Mouse (Mus musculus) stomach, postnatal 0 days (tissue): ENCODE data around the gene Atxn1. TPM values are rescaled to one million over a fixed set of nuclear protein-coding genes. Genes with fewer than 3 reads are reported as not detected.

ENCODE experiments used
- ATAC-seq: fragments of 200-750 bp; cut with Nextera tagmentation; 2 replicates; pipeline ENCODE4 v1.8.0; 2017; ENCODE audit not compliant: low FRiP score, low TSS enrichment
- DNase-seq: peaks from one replicate; pipeline ENCODE4 v3.0.0-alpha.2; 2016; ENCODE audit warnings: low spot score
- H3K27ac ChIP-seq: fragments of 300-500 bp; sonication (generic); replicated peaks from 2 replicates; pipeline ENCODE4 v1.5.1; 2014; ENCODE audit warnings: mild to moderate bottlenecking, control low read depth
- H3K27me3 ChIP-seq: fragments of 300-500 bp; sonication (generic); 2 replicates; pipeline ENCODE4 v1.6.1; 2014; ENCODE audit warnings: low read length; ENCODE audit not compliant: control insufficient read depth, insufficient read depth
- H3K36me3 ChIP-seq: fragments of 300-500 bp; sonication (generic); 2 replicates; pipeline ENCODE4 v1.6.1; 2014; ENCODE audit warnings: low read length, mixed read lengths; ENCODE audit not compliant: control insufficient read depth, insufficient read depth
- H3K4me1 ChIP-seq: fragments of 300-500 bp; sonication (generic); replicated peaks from 2 replicates; pipeline ENCODE4 v1.6.1; 2014; ENCODE audit warnings: antibody characterized with exemption; ENCODE audit not compliant: control insufficient read depth, insufficient read depth
- H3K4me2 ChIP-seq: fragments of 300-500 bp; sonication (generic); replicated peaks from 2 replicates; pipeline ENCODE4 v1.6.1; 2014; ENCODE audit warnings: low read depth, mild to moderate bottlenecking, control low read depth, moderate library complexity
- H3K4me3 ChIP-seq: fragments of 300-500 bp; sonication (generic); 2 replicates; pipeline ENCODE4 v1.5.1; 2014; ENCODE audit warnings: low read depth, low read length, control low read depth
- H3K9ac ChIP-seq: fragments of 300-500 bp; sonication (generic); 2 replicates; pipeline ENCODE4 v1.6.1; 2014; ENCODE audit warnings: mild to moderate bottlenecking, low read length, control low read depth, mixed read lengths
- H3K9me3 ChIP-seq: fragments of 300-500 bp; sonication (generic); 2 replicates; pipeline ENCODE4 v1.6.1; 2016; ENCODE audit warnings: low read length; ENCODE audit not compliant: control insufficient read depth
- CTCF ChIP-seq: IDR thresholded peaks from 2 replicates; pipeline ENCODE4 v1.5.1; 2016; ENCODE audit warnings: antibody characterized with exemption, low read depth, mild to moderate bottlenecking, moderate library complexity
- EP300 ChIP-seq: optimal IDR thresholded peaks from 2 replicates; pipeline ENCODE3; 2016; ENCODE audit warnings: antibody characterized with exemption
- WGBS: fragments of 180-500 bp; shearing (Covaris S2); extraction: QIAGEN DNeasy Blood & Tissue Kit; methylation state at CpG from one replicate; pipeline ENCODE4 v1.1.7; 2014; 5-methylcytosine and 5-hydroxymethylcytosine counted together
- polyA plus RNA-seq: library from polyadenylated mRNA; unstranded; fragments of >200 nt; fragmentation: Nextera tagmentation; extraction: Ambion mirVana; gene quantifications from 2 replicates; pipeline ENCODE4 v1.2.1, GENCODE M21; 2015

Gene Atxn1
- polyA plus RNA-seq, 1 experiment from 2014 or later: 7.0 TPM

DNA sequence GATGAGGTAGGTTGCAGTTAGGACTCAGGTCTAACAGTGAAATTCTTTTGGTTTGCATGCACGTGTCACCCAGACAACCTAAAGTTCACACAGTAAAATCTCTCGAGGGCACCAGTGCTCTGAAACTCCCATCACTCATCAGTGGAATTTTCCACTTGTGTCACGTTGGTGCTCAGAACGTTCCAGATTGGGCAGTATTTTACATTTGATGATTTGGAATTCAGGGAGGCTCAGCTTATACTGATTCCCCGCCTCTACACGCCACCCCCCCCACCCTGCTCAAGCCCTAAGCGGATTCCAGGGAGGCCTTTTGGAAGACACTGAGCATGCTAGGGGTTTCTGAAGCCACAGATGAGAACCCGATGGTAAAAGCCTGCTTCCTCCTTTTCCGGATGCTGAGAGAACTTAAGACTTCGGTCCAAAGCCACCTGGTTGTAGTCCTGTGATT, 81.0 kb downstream of the Atxn1 start:
- H3K9ac ChIP-seq: no peak overlapping the region
- H3K9me3 ChIP-seq: no peaks in the 10 kb centered on the region
- no peak overlapping the region for H3K4me2 ChIP-seq
- no peak overlapping the region for H3K4me3 ChIP-seq
- TF ChIP-seq EP300 (no peak), CTCF (no peak)
- peaks cover 2% of the 10 kb centered on the region; the same call in 1 of the 2 replicates for H3K4me1 ChIP-seq
- 66% methylated on average over 10 of the region's 10 CpGs for WGBS
- ATAC-seq (no peak), DNase-seq (no peak)
- no peaks in the 10 kb centered on the region for H3K36me3 ChIP-seq
- H3K27me3 ChIP-seq: no peaks in the 10 kb centered on the region
- no peak overlapping the region for H3K27ac ChIP-seq

DNA sequence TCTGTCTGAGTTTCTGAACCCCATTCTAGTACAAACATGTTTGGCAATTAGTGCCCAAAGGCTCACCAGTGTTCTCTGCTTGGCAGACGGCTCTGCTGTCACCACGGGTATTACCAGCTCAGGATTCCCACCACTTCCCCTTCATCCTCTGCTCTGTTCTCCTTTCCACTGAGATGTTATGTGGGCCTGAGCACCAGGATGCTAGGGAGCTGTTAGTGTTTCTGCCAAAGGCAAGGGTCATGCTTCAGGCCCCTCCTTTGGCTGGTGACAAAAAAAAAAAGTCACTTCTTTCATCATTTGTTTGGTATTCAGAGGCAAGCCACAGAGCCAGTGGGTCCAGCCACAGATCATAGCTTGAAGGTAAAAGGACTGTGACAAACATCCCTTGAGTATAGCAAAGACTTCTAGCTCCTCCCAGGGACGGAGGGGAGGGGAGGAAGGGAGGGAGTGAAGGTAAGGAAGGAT, 81.8 kb downstream of the Atxn1 start:
- DNase-seq: no peak
- H3K4me1 ChIP-seq: peaks cover 2% of the 10 kb centered on the region; the same call in 1 of the 2 replicates
- H3K9ac ChIP-seq: no peak overlapping the region
- ATAC-seq: no peak
- H3K9me3 ChIP-seq: no peaks in the 10 kb centered on the region
- no peaks in the 10 kb centered on the region for H3K27me3 ChIP-seq
- H3K4me3 ChIP-seq: no peak overlapping the region
- WGBS: 56% methylated on average over 3 of the region's 3 CpGs
- H3K36me3 ChIP-seq: no peaks in the 10 kb centered on the region
- no peak overlapping the region for H3K27ac ChIP-seq
- TF ChIP-seq EP300: no peak
- no peak for TF ChIP-seq CTCF
- no peak overlapping the region for H3K4me2 ChIP-seq

DNA sequence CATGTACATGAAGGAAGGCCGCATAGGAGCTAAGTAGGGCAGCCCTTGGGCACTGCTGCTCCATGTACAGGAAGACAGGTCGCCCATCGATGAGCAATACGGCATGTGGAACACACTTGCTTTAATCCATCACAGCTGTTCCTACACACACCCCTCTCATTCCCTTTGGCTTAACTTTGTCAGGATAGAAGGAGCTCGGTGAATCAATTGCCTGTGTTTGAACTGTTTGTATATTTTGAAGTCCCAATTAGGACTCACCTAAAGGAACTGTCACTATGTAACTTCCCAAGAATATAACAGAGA, 84.3 kb downstream of the Atxn1 start:
- peaks cover 2% of the 10 kb centered on the region; the same call in 1 of the 2 replicates for H3K4me1 ChIP-seq
- DNase-seq: no peak
- H3K9ac ChIP-seq: no peak overlapping the region
- H3K36me3 ChIP-seq: no peaks in the 10 kb centered on the region
- no peak for TF ChIP-seq CTCF
- no peak for TF ChIP-seq EP300
- no peak overlapping the region for H3K4me3 ChIP-seq
- H3K27me3 ChIP-seq: no peaks in the 10 kb centered on the region
- 0 out of 2 replicates have a peak overlapping the region, but pooled peaks have one; percentile 53 for H3K27ac ChIP-seq
- no peak overlapping the region for H3K4me2 ChIP-seq
- no peaks in the 10 kb centered on the region for H3K9me3 ChIP-seq
- ATAC-seq: no peak
- 62% methylated on average over 5 of the region's 5 CpGs for WGBS

DNA sequence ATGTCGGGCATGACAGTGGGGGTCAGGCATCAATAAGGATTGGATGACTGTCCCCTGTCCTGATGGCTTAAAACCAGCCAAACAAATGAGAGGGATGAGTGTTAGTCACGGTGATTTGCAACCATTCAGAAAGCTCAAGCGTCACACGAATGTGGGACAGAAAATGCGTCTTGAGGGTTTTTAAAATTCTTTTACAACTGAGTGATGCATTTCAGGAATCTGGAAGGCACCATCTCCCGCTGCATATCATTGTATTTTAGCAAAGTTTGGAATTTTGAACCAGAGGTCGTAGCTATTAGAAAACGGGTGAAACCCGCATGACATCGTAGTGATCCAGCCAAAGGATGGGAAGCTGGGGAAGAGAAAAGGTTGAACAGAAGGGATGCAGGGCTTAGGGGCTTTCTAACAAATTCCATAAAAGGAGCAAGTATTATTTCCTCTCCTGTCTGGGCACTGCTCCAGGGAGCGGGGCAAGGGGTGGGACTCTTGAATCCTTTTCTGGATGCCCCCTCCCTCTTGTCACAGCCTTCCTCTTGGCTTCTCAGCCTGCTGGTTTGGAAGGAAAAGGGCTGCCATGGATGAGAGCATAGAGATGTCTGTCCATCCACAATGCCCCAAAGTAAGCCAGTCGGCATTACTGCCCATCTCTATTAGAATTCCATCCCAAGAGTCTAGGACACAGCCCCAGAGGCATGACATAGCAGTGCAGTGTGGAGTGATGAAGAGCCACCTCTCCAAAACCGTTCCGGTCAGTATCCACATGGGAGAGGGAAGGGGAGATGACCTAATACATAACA, 84.9 kb downstream of the Atxn1 start:
- no peaks in the 10 kb centered on the region for H3K36me3 ChIP-seq
- DNase-seq (no peak), ATAC-seq (no peak)
- H3K27me3 ChIP-seq: no peaks in the 10 kb centered on the region
- no peaks in the 10 kb centered on the region for H3K9me3 ChIP-seq
- TF ChIP-seq CTCF: no peak
- TF ChIP-seq EP300: no peak
- no peak overlapping the region for H3K4me3 ChIP-seq
- no peak overlapping the region for H3K9ac ChIP-seq
- no peak overlapping the region for H3K4me2 ChIP-seq
- peaks cover 2% of the 10 kb centered on the region; the same call in 1 of the 2 replicates for H3K4me1 ChIP-seq
- WGBS: 62% methylated on average over 14 of the region's 14 CpGs
- H3K27ac ChIP-seq: peak overlapping the region; percentile 53; the same call in 1 of the 2 replicates

DNA sequence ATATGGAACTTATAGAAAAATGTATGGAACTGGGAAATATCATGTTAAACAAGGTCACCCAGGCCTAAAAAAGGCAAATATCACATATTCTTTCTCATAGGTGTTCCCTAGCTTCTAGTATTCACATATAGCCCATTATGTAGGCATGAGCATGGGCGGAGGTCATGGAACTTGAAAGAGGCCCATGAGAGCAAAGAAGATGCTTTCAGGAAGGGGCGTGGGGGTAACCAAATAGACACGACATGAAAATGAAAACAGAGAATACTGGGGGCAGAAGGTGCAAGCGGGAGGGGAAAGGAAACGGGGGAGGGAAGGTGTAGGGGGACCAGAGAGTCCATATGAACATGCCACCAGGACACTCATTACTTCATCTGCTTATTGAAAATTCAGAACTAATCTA, 87.9 kb downstream of the Atxn1 start:
- Histone ChIP-seq H3K4me3 (no peak overlapping the region), H3K9ac (no peak overlapping the region), H3K27ac (no peak overlapping the region), H3K27me3 (no peaks in the 10 kb centered on the region), H3K9me3 (no peaks in the 10 kb centered on the region), H3K36me3 (no peaks in the 10 kb centered on the region), H3K4me1 (peaks cover 2% of the 10 kb centered on the region; the same call in 1 of the 2 replicates), H3K4me2 (no peak overlapping the region)
- ATAC-seq (no peak), DNase-seq (no peak)
- 80% methylated on average over 5 of the region's 5 CpGs for WGBS
- TF ChIP-seq CTCF (no peak), EP300 (no peak)

DNA sequence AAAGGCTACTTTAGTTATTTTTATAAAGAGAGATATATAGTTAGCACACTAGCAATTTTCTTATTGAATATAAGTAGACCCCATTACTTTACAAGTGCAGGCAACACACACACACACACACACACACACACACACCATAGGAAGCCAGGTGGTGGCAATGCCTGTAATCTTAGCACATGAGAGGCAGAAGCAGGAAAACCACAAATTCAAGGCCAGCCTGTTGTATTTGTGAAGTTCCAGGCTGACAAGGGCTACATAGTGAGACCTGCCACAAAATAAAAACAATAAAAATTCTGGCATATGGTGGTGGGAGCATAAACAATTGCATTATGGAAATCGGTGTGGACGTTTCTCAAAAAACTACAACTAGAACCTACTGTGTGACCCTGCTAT, 88.4 kb downstream of the Atxn1 start:
- no peak overlapping the region for H3K4me2 ChIP-seq
- TF ChIP-seq EP300: no peak
- TF ChIP-seq CTCF: no peak
- H3K27ac ChIP-seq: no peak overlapping the region
- no peaks in the 10 kb centered on the region for H3K36me3 ChIP-seq
- no peak for DNase-seq
- no peak overlapping the region for H3K4me3 ChIP-seq
- no peaks in the 10 kb centered on the region for H3K9me3 ChIP-seq
- H3K9ac ChIP-seq: no peak overlapping the region
- no peaks in the 10 kb centered on the region for H3K27me3 ChIP-seq
- peaks cover 2% of the 10 kb centered on the region; the same call in 1 of the 2 replicates for H3K4me1 ChIP-seq
- 85% methylated on average over 2 of the region's 2 CpGs for WGBS
- ATAC-seq: no peak
